Mouse (Mus musculus): Measurements from ENCODE around the gene Gpbar1.
"Not testable (repeated sequence)": the region's sequence is repeated elsewhere in the genome, so short reads cannot be mapped to it uniquely, and the experiment has no call there.

The Gpbar1 gene

GRCm38 (mm10) chr1:74277883-74278537, 340 bp upstream of the Gpbar1 start:
- no peak for DNase-seq (ENCODE audit: low read depth, low spot score)

GRCm38 (mm10) chr1:74278988-74279387, 638 bp downstream of the Gpbar1 start:
- no peak for DNase-seq (ENCODE audit: low read depth, low spot score)

- no peak for DNase-seq (ENCODE audit: low read depth, low spot score)
These were observed 2.4 kb downstream of the Gpbar1 start for GRCm38 (mm10) chr1:74280591-74281325.

DNA sequence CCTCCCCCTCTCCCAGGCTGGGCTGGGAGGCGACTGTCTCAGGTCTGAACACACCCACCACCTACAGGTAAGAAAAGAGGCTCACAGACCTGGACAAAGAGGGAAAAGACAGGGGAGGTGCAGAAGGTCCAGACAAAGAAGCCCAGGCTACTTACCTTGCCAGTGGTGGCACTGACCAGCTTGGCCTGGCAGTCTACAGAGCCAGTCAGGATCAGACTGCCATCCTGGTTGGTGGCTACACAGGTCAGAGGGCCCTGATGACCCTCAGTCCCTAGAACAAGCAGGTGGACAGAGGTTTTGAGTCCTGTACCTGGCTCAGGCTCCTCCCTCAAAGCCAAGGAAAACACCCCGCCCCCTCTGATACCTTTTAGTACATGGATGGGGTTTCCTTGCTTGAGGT, 3.0 kb downstream of the Gpbar1 start:
- DNase-seq (ENCODE audit: low read depth, low spot score), result no peak

DNA sequence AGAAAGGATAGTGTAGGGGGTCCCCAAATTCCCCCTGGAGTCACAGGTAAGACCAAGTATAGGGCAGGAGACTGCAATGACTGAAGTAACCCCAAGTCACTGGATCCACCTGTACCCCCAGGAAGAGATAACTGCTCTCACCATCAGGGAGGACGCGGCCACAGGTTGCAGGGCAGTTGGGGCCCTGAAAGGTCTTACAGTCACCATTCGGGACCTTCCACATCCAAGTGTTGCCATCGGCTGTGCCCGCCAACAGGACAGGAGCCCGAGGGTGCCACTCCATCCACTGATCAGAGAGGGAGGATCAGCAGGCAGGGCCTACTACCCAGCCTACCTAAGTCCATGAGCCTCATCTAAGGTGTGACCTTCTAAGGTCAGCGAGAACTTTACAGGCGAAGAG, 3.5 kb downstream of the Gpbar1 start:
- DNase-seq (ENCODE audit: low read depth, low spot score), result no peak

GRCm38 (mm10) chr1:74282896-74283625, 4.7 kb downstream of the Gpbar1 start:
- DNase-seq (ENCODE audit: low read depth, low spot score), result no peak

- DNase-seq (ENCODE audit: low read depth, low spot score), result peak; percentile 68
These were observed 5.5 kb downstream of the Gpbar1 start for GRCm38 (mm10) chr1:74283686-74284463.

DNA sequence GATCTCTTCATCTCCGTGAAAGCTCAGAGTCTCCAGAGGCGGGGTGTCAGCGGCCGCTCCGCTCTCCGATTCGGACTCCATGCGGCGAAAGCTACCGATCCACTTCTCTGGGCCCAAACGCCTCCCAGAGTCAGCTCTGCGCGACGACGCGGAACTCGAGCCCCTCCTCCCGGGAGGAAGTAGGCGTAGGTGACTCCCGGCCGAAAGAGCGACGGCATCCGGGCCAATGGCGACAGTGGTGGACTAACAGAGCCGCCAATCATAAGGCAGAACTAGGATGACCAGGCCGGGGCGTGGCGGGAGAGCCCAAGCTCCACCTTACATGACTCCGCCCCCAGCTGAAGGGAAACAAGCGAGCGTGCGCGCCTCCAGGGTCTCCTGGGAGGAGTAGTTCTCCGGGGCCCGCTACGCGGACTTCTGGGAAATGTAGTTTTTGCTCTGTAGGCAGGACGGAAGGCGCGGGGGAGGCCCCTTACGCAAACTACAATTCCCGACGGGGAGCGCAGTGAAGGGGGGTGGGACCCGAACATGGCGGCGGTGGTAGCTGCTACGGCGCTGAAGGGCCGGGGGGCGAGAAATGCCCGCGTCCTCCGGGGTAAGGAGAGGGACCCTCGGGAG, 6.3 kb downstream of the Gpbar1 start, which contains the start of the genes Aamp and Pnkd:
TSS of gene Aamp (minus strand) at position 196 of the 618 bp plus-strand sequence.
TSS of gene Pnkd (plus strand) at position 388 of the 618 bp plus-strand sequence.
- DNase-seq (ENCODE audit: low read depth, low spot score), result peak; percentile 100

DNA sequence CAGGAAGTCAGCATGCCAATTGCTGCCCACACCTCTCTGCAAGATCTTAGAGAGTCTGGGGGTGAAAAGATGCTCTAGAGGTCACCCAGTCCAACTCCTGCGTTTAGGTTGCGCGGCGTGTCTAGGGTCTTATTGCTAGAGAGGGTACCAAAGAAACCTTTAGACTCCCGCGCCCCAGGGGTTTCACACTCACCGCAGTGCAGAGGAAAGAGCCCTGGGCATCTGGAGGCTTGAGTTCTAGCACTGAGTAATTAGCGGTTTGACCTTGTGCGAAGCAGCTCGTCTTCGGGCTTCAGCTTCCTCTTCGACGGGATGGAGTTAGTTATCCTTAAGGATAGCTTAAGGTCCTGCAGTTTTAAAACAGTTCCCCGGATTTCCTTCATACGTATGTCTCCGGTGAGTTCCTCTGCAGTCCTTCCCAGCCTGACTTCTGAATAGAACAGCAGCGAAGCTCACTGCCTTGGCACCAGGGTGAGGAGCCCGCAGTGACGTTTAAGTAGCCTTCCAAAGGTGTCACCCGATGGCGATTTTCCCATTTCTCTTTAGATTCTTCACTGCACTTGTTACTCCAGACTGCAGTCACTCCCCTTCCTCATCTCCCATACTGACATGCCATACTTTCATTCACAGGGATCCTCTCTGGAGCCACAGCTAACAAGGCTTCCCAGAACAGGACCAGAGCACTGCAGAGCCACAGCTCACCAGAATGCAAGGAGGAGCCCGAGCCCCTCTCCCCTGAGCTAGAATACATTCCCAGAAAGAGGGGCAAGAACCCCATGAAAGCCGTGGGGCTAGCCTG, 7.1 kb downstream of the Gpbar1 start:
- peak; percentile 57 for DNase-seq (ENCODE audit: low read depth, low spot score)

DNA sequence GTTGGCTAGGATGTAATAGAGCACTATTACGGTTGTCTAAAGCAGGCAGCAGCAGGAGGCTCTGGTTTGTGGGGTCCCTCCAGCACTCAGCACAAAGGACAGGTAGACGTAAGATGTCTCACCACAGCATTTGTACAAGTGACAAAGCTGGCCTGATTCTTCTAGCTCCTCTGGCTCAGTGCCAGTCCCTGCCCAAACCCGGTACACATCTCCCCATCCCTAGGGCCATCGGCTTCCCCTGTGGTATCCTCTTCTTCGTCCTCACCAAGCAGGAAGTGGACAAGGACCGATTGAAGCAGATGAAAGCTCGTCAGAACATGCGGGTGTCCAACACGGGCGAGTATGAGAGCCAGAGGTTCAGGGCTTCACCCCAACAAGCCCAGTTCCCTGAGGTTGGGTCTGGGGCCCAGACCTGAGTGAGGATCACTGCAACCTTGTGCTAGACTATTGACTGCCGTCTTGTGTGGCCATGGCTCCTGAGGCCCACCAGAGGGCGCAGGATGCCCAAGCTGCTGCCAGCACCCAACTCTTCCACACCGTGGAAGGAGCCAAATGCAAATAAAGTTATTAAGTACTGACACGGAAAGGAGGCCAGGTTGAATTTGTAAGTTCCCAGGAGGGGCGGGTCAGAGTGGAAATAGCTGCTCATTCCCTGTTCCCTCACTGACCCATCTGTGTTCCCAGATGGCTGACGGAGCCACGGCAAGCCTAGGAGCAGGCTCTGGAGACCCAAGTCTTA, 8.7 kb downstream of the Gpbar1 start:
- not testable (repeated sequence) for DNase-seq (ENCODE audit: low read depth, low spot score)

- DNase-seq (ENCODE audit: low read depth, low spot score), result no peak
These were observed 10.0 kb downstream of the Gpbar1 start for GRCm38 (mm10) chr1:74288327-74288726.

- no peak for DNase-seq (ENCODE audit: low read depth, low spot score)
These were observed 10.9 kb downstream of the Gpbar1 start for GRCm38 (mm10) chr1:74289248-74289647.

GRCm38 (mm10) chr1:74289740-74290139, 11.4 kb downstream of the Gpbar1 start:
- DNase-seq (ENCODE audit: low read depth, low spot score), result no peak

DNA sequence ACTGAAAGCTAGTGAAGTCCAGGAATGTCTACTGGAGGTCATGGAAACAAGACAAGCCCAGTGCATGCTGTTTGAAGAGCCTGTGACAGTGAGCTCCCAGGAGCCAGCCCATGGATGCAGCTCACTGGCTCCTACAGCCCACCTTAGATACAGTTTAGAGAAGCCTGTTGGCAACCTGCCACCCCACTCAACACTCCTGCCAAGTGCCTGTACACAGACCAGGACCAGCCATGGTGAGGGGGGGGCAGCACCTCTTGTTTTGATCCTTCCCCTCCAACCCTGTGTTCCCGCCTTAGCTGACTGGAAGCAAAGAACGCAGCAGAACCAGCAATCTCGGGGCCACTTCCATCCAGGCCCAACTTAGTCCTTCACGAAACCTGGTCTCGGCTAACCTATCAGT, 11.8 kb downstream of the Gpbar1 start:
- no peak for DNase-seq (ENCODE audit: low read depth, low spot score)

GRCm38 (mm10) chr1:74292331-74293020, 14.1 kb downstream of the Gpbar1 start:
- DNase-seq (ENCODE audit: low read depth, low spot score), result no peak

DNA sequence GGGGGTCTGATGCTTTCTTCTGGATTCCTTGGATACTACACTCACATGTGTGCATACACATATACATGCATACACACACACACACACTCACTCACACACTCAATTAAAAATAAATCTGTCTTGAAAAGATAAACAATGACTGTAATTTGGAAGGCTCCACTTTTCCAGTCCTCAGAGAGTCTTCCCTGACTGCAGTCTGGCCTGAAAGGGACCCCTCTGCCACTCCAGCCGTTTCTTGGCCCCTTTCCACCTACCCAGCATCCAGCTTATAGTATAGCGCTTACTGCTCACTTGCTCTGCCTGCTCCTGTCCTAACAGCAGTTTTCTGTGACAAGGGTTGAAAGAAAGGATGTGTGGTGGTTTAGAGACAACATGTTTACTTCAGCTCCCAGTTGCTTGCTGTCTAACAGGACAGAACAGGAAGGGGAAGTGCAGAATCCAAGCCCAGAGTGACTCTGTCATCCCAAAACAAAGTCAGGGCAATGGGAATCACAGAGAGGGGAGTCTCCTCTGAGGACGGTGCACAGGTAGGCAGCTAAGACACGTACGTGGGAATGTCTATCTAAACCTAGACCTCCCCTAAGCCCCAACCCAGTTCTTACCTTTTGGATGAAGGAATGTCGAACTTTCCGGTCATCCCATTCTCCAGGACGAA, 15.1 kb downstream of the Gpbar1 start:
- DNase-seq (ENCODE audit: low read depth, low spot score), result no peak

- DNase-seq (ENCODE audit: low read depth, low spot score), result no peak
These were observed 15.8 kb downstream of the Gpbar1 start for GRCm38 (mm10) chr1:74294090-74294643.
